Mouse (Mus musculus) gastrocnemius, postnatal 14 days (tissue): ENCODE measurements at regions not wholly inside any gene's neighbourhood (a gene's known extent, or its start where the extent isn't known, plus 50 kb on each side); places are given as distances from the start of the nearest gene placed in this dataset.
A peak's percentile ranks its signal among the peaks of the same experiment; 100 is the strongest.

Experiments
- DNase-seq: peaks from one replicate; pipeline ENCODE4 v3.0.0; 2021; ENCODE audit warnings: mixed read lengths
- intact Hi-C: fragments of 180-260 bp; cut with DNase I; formaldehyde crosslinking; loops from one replicate; pipeline ENCODE4 v1.15.1; 2025; ENCODE audit warnings: low total_unique reads

- intact Hi-C loops: no loop called here
- DNase-seq: no peak
These were observed 240.5 kb upstream of the Plpp4 start for GRCm38 (mm10) chr7:129016353-129016752.

- intact Hi-C loops: no loop called here
- no peak for DNase-seq
These were observed 229.7 kb upstream of the Plpp4 start for GRCm38 (mm10) chr7:129027116-129027515.

- no peak for DNase-seq
- intact Hi-C loops: no loop called here
These were observed 208.8 kb upstream of the Plpp4 start for GRCm38 (mm10) chr7:129048023-129048422.

- intact Hi-C loops: no loop called here
- peak; percentile 57 for DNase-seq
These were observed 207.1 kb upstream of the Plpp4 start for GRCm38 (mm10) chr7:129049726-129050125.

GRCm38 (mm10) chr7:129050675-129051074 lies 206.2 kb upstream of the Plpp4 start:
- no peak for DNase-seq
- intact Hi-C loops: no loop called here

GRCm38 (mm10) chr7:129066891-129067290 lies 189.9 kb upstream of the Plpp4 start:
- DNase-seq: no peak
- intact Hi-C loops: no loop called here

- DNase-seq: no peak
- intact Hi-C loops: no loop called here
These were observed 188.7 kb upstream of the Plpp4 start for GRCm38 (mm10) chr7:129068137-129068536.

GRCm38 (mm10) chr7:129079786-129080185 lies 177.0 kb upstream of the Plpp4 start:
- intact Hi-C loops: no loop called here
- DNase-seq: no peak

- no peak for DNase-seq
- intact Hi-C loops: no loop called here
These were observed 165.4 kb upstream of the Plpp4 start for GRCm38 (mm10) chr7:129091441-129091840.

GRCm38 (mm10) chr7:129096374-129097069 lies 160.3 kb upstream of the Plpp4 start:
- no peak for DNase-seq
- intact Hi-C loops: no loop called here

GRCm38 (mm10) chr7:129102437-129102836 lies 154.4 kb upstream of the Plpp4 start:
- DNase-seq: no peak
- intact Hi-C loops: no loop called here

GRCm38 (mm10) chr7:129134176-129134575 lies 122.7 kb upstream of the Plpp4 start:
- DNase-seq: no peak
- intact Hi-C loops: no loop called here

- intact Hi-C loops: no loop called here
- DNase-seq: no peak
These were observed 122.1 kb upstream of the Plpp4 start for GRCm38 (mm10) chr7:129134661-129135215.

GRCm38 (mm10) chr7:129137303-129137990 lies 119.4 kb upstream of the Plpp4 start:
- intact Hi-C loops: no loop called here
- DNase-seq: no peak

- intact Hi-C loops: no loop called here
- no peak for DNase-seq
These were observed 114.8 kb upstream of the Plpp4 start for GRCm38 (mm10) chr7:129141942-129142598.

GRCm38 (mm10) chr7:129142599-129142949 lies 114.3 kb upstream of the Plpp4 start:
- intact Hi-C loops: no loop called here
- DNase-seq: no peak

- DNase-seq: no peak
- intact Hi-C loops: no loop called here
These were observed 101.3 kb upstream of the Plpp4 start for GRCm38 (mm10) chr7:129155577-129155976.

- DNase-seq: no peak
- intact Hi-C loops: no loop called here
These were observed 86.9 kb upstream of the Plpp4 start for GRCm38 (mm10) chr7:129169971-129170370.

- DNase-seq: no peak
- intact Hi-C loops: no loop called here
These were observed 65.9 kb upstream of the Plpp4 start for GRCm38 (mm10) chr7:129190933-129191332.

- no peak for DNase-seq
- intact Hi-C loops: no loop called here
These were observed 49.8 kb upstream of the Plpp4 start for GRCm38 (mm10) chr7:129207029-129207428.
